Mouse (Mus musculus) left cerebral cortex, postnatal 25 days (tissue): ENCODE data around the gene Sfrp4. TPM values are rescaled to one million over a fixed set of nuclear protein-coding genes. Genes with fewer than 3 reads are reported as not detected.
"Not testable (repeated sequence)": the region's sequence is repeated elsewhere in the genome, so short reads cannot be mapped to it uniquely, and the experiment has no call there.

Source experiments
- DNase-seq, 2 experiments: peaks; one replicate each; pipeline ENCODE4 v3.0.0; 2022; ENCODE audit warnings: low spot score in 2 of 2, mixed read lengths in 1 of 2
- intact Hi-C: fragments of 180-260 bp; cut with DNase I; formaldehyde crosslinking; loops from one replicate; pipeline ENCODE4 v1.15.1; 2025
- total RNA-seq, 2 experiments: library from RNA; stranded (reverse); gene quantifications; 2 replicates each; pipeline ENCODE4 v1.2.3; 2021

Sfrp4 gene
- total RNA-seq: 1 to 10 TPM; 1.8 to 2.3 TPM

DNA sequence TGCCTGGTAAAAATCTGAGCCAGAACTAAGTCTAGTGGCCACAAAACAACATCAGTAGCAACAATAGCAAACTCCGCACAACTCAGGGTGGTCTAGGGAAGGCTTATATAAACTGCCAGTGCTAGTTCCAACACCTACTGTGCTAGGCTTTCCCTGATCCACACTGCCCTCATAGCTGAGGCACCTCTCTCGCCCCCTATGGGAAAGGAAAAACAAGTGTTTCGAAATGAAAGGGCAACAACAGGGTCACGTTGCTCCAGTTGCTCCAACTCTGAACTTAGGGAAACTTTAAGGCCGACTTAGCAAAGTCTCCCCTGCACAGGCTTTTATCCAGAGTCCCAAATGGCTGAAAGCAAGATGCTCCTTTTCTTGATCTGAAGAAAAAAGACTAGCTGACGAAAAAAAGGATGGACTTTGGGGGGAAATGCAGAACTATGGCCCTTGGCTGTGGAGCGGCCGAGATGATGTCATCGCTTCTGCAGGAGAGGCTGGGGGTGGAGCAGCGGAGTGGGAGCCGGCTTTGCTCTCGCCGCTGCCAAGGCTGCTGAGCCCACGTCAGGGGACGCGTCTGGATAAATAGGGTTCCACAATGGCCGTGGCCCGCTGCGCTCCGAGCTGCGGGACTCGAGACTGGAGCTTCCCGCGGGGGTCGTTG lies at the start of gene Sfrp4:
Gene Sfrp4, plus strand, starts transcription at position 532 of the 655 bp plus-strand sequence.
- intact Hi-C loops: no loop called here
- peak; percentile 31 to 73 for DNase-seq

DNA sequence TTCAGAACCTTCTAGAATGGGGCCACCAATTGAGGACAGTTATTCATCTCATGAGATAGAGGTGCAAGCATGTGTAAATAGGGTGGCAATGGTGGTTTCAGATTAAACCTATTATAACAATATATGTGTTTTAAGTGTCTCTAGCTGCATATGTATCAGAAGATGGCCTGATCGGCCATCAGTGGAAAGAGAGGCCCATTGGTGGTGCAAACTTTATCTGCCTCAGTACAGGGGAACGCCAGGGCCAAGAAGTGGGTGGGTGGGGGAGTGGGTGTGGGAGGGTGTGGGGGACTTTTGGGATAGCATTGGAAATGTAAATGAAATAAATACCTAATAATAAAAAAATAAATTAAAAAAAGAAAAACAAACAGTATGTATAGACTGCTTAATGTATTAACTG lies 48.2 kb upstream of the Sfrp4 start:
- intact Hi-C loops: loop anchor here (5.0 kb wide), 1 partner anchor 117 kb away; no protein-coding TSS in a partner anchor
- not testable (repeated sequence) for DNase-seq

GRCm38 (mm10) chr13:19575947-19576346 lies 47.0 kb upstream of the Sfrp4 start:
- intact Hi-C loops: loop anchor here (5.0 kb wide), 1 partner anchor 119 kb away; no protein-coding TSS in a partner anchor
- DNase-seq: no peak

- no peak for DNase-seq
- intact Hi-C loops: no loop called here
Observed at GRCm38 (mm10) chr13:19590996-19591759, 31.7 kb upstream of the Sfrp4 start.

DNA sequence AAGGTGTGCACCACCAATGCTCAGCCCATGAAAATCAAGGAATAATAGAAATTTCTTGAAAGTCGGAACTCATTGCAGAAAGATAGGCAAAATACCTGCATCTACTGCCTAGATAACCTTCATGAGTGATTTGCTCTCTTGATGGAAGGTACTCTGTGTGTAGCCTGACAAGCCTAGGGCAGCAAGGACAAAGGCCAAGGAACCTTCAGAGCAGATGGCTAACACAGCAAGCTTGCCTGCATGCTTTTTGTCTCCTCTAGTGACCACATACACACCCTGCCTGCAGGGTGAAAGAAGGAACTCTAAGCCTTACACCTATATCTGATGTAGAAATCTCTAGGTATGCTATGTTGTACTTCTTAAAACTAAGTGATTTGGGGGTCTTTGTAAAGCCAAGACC lies 27.8 kb upstream of the Sfrp4 start:
- DNase-seq: no peak
- intact Hi-C loops: no loop called here

GRCm38 (mm10) chr13:19599242-19599641 lies 23.7 kb upstream of the Sfrp4 start:
- DNase-seq: no peak
- intact Hi-C loops: no loop called here

DNA sequence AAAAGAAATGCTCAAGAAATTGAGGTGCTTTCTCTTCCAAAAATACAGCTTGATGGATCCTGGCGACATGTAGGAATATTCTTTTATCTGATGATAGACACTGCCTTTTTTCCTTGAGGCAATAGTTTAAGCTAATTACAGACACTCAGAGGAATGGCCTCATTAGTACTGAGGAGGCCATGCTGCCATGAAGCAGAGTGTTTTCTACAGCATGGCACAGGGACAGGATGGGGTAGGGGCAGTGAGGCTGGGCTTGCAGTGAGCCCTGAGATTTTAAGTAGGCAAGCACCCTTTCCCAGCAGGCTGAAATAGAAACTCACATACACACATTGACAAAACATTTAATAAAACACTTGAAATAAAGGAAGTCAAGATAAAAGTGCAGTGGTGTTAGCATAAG lies 20.4 kb upstream of the Sfrp4 start:
- no peak for DNase-seq
- intact Hi-C loops: no loop called here

- intact Hi-C loops: no loop called here
- no peak for DNase-seq
Observed at GRCm38 (mm10) chr13:19603719-19604118, 19.2 kb upstream of the Sfrp4 start.

- no peak for DNase-seq
- intact Hi-C loops: no loop called here
Observed at GRCm38 (mm10) chr13:19604916-19605315, 18.0 kb upstream of the Sfrp4 start.

DNA sequence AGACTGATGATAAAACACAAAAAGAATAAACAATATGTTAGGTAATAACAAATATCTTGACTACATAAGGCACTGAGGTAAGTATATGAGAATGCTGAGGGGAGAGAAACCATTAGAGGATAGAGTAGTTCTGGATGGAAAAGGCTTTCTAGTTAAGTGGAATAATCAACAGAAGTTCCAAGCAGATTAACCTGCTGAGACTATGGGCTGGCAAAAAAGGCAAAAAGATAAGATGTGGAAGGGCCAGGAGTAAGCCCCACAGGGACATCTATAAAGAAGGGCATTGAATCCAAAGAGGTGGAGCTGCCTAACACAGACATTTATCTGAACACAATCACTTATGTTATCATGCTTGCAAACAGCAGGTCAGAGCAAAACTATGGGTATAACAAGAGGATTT lies 14.8 kb upstream of the Sfrp4 start:
- no peak for DNase-seq
- intact Hi-C loops: no loop called here

- intact Hi-C loops: no loop called here
- DNase-seq: peak in 1 of 2 experiments; percentile 36
Observed at GRCm38 (mm10) chr13:19612348-19612747, 10.6 kb upstream of the Sfrp4 start.

DNA sequence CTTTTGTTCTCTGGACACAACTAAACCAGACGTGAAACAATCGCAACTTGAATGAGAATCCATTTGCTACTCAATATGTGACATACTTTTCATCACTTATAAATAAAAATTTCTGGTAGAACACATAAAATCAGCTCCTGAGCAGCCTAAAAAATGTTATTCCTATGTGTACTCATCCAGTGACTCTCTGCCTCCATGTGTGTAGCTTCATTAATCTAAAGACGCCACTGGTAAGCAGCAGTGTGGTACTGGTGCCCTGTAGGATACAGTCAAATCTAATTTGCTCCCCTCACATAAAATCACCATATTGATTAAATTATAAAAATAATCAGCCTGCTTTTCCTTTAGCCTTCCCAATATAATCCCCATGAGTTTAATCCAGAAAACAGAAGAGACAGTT lies 9.9 kb upstream of the Sfrp4 start:
- intact Hi-C loops: no loop called here

DNA sequence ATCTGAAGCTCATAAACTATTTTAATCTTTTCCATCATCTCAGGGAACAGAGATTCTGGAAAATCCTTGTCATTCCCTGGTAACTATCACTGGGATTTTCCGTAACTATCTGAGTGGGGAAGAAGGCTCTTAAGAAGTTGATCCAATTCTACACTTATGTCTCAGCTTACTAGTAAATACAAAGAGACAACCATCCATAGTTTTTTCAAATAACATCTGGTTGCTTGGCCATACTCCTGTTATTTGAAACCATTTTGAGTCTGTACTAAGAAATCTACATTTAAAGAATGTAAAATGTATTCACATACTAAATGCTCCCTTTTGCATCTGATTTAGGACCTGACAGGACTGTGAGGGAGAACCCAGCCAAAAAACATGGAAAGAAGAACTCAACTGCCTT lies 9.5 kb upstream of the Sfrp4 start:
- intact Hi-C loops: no loop called here
- DNase-seq: no peak

More for the DNA sequence above, 9.9 kb upstream of the Sfrp4 start:
- DNase-seq: no peak

- DNase-seq: no peak
- intact Hi-C loops: no loop called here
Observed at GRCm38 (mm10) chr13:19614311-19614710, 8.6 kb upstream of the Sfrp4 start.

- intact Hi-C loops: no loop called here
- DNase-seq: no peak
Observed at GRCm38 (mm10) chr13:19618081-19618480, 4.8 kb upstream of the Sfrp4 start.

- intact Hi-C loops: no loop called here
- peak; percentile 18 to 40 for DNase-seq
Observed at GRCm38 (mm10) chr13:19618841-19619215, 4.1 kb upstream of the Sfrp4 start.

DNA sequence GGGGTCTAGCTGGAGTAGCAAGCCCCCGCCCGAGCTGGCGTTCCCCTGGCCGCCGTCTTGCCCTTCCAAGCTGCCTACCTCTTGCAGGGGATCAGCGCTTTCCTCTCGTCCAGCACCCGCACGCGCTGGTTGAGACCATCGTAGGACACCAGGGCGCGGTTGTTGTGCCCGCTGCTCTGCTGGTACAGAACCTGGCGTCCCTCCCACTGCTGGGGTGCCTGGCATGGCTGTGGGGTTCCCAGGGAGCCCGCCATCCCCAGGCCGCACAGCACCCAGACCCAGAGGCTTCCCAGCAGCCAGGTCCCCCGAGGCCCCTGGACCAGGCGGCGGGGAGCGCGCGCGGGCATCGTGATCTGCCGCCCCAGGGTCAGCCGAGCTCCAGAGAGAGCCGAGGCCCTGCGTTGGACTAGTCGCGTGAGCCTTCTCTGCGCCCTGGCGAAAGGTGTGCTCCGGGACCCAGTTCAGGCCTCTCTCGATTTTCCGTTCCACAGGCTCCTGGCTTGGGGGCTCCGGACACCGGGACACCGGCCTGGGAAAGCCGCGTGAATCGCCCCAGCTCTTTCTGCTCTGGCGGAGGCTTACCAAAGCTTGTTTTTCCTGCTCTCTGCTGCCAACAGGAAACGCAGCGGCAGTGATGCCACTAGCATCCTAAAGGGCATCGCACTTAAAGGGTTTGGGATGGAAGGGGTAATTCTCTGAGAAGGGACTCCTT lies 3.5 kb upstream of the Sfrp4 start, which contains the start of gene Epdr1:
Gene Epdr1, minus strand, starts transcription at position 712 of the 712 bp plus-strand sequence.
- intact Hi-C loops: no loop called here
- DNase-seq: peak; percentile 75 to 81

DNA sequence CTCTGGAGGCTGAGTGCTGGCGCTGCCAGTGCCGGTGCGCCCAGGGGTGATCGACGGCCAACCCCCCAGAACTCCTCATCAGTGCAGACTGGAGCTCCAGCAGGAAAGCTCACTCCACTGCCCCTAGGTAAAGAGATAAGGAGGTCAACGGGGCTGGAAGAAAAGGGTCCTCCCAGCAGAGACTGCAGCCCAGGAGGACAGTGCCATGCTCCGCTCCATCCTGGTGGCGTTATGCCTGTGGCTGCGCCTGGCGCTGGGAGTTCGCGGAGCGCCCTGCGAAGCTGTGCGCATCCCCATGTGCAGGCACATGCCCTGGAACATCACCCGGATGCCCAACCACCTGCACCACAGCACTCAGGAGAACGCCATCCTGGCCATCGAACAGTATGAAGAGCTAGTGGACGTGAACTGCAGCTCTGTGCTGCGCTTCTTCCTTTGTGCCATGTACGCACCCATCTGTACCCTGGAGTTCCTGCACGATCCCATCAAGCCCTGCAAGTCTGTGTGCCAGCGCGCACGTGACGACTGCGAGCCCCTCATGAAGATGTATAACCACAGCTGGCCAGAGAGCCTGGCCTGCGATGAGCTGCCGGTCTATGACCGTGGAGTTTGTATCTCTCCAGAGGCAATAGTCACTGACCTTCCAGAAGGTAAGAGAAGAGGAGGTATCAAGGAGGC lies 463 bp downstream of the Sfrp4 start:
- DNase-seq: peak; percentile 14 to 37
- intact Hi-C loops: no loop called here

- intact Hi-C loops: loop anchor here (5.0 kb wide), 1 partner anchor 177 kb away; no protein-coding TSS in a partner anchor
- DNase-seq: no peak
Observed at GRCm38 (mm10) chr13:19624632-19625320, 1.9 kb downstream of the Sfrp4 start.
